Mouse (Mus musculus) adrenal gland, adult (tissue): Measurements from ENCODE around the gene Acvr1c.

Experiments used
- DNase-seq, 2 experiments: peaks; one replicate each; pipeline ENCODE4 v3.0.0; 2022 to 2023; ENCODE audit warnings: low spot score in 1 of 2; ENCODE audit not compliant: inconsistent age in 2 of 2

Gene Acvr1c

DNA sequence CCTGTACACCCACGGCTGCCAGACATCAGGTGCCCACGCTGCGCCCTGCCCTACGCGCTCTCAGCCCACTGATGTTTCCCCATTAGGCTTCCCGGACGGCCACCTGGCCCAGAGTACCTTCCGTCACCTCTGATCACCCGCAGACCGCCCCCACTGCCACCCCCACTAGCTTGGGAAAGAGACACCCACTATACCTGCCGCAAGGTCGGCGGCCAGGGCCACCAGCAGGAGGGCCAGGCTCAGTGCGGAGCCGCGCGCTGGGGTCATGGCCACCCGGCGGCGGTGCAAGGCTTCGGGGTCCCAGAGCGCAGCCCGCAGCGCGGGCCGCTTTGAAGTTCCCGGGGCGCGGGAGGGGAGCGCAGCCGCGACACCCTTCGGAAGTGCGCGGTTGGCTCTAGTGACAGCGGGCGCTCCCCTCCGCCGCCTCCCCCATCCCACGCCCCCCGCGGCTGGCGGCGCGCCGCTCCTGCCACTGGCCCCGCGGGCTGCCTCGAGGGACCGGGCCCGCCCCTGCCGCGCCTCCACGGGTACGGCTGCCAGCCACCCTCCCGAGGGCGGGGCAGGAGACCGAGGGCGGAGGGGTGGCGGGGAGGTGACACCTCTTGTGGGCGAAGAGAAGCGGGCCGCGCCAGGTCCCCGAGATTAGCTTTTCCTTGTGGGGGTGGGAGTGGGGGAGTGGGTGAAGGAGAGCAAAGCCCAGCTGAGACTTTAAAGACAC is at the start of gene Acvr1c:
Gene Acvr1c, minus strand, starts transcription at position 482 of the 718 bp plus-strand sequence.
- DNase-seq, result peak; percentile 78 to 92

DNA sequence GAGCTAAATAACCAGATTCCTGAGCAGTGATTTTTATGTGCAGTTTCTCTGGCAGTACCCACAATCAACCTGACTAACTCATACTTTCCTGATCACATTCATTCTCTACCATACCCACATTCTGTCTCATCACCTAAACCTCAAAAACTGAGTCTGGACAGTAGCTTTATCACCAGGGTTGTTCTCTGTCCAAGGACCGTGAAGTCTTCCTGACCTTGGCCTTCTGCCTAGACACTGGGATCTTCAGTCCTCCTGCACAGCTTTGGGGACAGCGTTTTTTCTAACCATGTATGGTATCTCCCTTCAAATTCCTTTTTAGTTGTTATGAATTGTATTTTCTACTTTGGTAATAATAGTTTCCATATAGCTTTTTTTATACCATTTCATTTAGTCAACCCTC is 45.8 kb upstream of the Acvr1c start:
- DNase-seq, result peak; percentile 68 to 75

DNA sequence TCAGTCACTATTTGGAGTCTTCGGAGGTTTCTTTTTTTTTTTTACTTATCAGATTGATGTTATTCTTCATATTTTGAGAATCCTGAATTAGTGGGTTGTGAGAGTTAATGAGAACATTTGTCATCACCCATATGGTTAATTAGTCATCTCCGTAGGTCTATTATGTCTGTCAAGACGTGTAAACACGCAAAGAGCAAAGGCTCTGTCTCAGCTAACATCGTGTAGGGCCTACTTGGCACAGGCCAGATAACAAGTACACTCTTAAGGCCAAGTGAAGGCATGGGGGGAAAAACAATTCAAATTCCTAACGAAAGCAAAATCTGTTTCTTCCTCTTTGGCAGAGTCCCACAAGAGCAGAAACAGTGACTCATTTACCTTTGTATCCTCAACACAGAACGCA is 30.9 kb upstream of the Acvr1c start:
- DNase-seq, result no peak

DNA sequence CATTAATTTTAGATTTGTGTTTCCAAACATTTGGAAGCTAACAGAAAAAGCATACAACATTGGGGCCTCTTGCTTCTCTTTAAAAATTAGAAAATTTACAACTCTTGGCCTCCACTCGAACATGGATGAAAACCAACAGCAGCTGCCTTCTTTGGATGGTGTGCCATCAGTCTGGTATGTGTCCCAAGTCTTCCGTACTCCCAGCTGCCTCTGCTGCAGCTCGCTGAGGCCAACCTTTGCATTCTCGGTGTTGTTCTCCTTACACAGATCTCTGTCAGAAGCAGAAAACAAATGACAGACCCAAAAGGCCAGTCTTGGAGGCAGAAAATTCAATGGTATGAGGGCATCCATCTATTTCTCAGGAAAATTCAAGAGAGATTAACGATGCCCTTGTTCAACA is 22.3 kb upstream of the Acvr1c start:
- DNase-seq, result no peak

DNA sequence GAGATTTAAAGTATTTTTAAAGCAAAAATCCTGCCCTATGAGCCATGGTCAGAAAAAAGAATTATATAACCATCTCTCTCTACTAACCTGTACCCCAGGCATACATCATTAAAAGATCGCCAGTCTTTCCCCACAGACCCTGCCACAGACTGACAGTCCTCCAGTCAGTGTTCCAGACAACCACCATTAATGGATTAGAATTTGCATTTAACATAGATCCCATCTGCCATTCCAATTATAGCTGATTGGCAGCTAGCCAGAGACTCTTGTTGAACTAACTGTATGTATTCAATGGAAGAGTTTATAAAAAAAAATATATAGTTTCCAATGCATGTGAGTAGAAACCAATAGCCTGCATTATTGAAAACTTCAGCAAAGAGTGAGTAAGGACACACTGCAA is 21.8 kb upstream of the Acvr1c start:
- no peak for DNase-seq

DNA sequence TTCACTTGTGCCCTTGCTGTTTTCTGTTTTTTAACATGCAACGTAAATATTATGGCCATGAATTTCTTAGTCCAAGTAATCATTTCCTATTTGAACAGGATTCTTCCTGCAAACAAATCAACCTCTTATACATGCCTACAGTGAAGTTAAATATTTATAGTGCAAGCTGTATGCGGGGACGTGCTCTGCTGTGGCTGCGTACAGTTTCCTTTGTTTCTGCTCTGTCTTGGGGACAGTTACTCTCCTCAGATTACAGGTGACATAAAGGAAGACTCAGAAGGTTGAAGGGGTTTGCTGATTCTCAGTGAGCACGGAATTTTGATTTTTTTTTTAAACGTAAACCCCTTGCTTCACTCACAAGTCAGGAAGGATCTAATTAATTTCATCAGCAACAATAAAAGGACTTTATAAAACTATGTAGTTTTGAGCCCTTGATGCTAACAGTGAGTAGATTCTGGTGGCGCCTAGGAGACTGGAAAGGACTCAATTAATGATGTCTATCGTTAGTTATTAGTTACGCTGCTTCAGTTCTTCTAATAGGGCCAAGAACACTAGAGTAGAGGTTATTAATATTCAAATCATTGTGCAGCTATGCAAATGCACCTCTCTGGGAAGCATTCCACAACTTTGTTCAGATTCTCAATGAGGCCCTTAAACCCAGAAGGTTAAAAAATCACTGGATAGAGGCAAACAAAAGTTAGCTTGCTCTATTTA is 19.9 kb upstream of the Acvr1c start:
- no peak for DNase-seq

DNA sequence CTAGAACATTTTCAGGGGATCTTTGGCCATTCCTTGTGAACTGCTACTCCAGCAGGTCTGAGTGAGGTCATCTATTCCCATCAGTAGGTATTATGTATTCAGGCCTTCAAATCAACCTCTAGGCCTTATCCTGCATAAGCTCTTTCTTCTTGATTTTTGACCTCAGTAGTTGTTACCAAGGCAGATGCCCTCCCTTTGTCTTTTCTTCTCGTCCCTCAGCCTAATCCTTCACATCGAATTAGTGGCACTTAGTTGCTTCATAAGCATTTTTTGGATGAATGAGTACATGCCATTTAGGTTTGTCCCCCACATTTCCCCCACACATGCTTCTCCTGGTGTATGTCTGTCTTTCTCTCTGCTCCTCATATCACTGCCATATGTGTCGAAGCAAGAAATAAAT is 8.5 kb upstream of the Acvr1c start:
- DNase-seq, result no peak

DNA sequence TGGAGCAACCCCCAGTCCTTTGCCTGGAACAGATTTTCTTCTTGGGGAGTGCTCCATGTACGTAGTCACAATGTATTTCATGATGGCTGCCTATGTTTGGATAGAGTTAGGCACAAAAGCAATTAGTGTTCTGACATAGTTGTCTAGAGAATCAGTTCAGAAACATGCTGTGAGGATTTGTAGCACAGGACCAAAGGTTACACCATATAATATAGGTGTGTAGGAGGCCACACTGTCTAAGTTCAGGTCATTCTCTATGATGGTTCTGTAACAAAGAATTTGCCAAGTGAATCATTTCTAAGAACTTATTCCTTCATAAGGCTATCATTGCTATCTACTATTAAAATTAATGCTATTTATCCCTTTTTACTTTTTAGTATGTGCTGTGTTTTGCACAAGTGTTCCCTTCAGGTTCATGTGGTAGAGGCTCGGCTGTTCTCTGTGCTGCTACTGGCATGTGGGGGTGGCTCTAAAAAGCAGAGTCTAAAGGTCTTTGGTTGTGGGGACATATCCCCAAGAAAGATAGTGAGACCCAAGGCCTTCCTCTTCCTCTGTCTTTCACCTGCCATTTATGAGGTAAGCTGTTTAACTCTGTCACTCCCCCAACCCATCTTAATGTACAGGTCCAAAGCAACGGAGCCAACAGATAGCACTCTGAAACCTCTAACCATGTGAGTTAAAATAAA is 3.8 kb upstream of the Acvr1c start:
- no peak for DNase-seq

DNA sequence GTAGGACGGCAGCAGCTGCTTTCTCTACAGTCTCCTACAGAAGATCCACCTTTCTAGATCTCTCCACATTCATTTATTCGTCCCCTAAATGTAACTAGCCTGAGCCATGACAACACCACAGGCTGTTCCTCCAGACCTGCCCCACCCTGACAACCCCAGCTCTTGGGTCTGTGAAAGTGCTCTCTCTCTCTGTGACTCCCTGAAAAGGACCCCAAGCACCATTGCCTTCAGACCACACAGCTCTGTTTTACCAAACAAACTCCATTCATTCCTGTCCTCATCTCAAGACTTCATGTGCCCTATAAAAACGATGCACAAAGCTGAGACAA is 401 bp upstream of the Acvr1c start:
- no peak for DNase-seq

DNA sequence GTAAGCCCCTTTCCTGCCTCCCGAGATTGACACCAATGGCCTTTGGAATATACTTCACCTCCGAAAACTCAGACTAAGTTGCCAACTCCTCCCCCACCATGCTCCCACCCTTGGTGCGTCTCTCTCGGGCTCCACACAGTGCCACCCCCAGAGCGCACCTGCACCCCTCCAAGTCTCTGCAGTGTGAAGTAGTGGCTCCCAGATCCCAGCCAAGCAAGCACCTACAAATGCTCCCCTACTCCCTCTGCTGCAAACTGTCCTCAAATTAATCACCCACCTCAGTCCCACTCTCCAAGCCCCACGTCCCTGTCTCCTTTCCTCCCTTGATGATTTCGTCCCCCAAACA is 654 bp downstream of the Acvr1c start:
- peak; percentile 16 to 70 for DNase-seq

DNA sequence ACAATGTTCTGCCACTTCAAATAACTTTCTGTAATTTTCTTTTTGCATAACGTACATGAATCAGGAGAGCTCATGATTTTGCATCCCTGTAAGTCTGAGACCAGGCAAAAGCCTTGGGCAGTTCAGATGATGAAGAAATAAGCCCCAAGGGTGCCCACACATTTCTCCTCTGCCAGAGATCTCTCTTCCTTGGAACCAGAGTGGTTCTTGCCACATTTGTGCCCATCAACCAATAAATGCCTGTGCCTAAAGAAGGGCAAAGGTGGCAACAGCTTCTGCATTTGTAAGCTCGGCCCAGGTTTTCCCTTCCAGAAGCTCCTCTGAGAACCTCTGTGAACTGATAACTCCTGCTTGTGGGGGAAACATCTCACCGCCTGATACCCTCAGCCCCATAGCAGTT is 3.3 kb downstream of the Acvr1c start:
- peak in 1 of 2 experiments; percentile 54 for DNase-seq

DNA sequence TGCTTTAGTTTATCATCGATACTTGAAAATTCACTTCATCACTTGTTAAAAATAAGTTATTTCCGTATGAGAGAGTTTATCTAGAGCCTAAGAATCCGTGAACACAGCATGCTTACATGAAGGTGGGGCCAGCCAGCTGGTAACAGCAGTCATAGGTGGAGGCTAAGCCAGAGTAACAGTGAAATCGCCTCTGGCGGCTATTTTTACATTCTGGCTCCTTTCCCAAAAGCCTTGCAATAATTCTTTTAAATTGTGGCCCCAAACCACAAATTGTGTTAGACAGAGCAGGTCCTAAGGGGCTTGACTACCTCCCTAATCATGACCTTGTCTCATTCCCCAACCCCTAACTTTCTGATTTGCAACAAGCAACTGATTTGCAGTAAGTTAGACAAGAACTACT is 4.8 kb downstream of the Acvr1c start:
- DNase-seq, result peak in 1 of 2 experiments; percentile 67

DNA sequence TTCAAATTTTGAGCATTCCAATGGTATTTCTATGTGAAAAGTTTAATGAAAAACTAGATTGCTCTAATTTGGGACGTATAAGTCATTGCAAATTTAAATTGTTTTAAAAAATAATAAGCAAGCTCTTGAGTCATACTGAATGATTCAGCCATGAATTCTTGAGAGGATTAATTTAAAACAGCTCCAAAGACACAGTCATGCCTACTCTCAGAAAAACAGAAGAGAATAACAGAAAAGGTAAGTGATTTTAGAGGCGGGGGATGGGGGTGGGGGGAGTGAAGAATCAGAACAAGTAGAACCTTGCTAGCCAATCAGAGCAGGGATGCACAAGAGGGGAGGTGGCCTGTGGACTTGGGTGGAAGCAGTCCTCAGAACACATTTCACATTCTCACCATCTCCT is 7.0 kb downstream of the Acvr1c start:
- no peak for DNase-seq

DNA sequence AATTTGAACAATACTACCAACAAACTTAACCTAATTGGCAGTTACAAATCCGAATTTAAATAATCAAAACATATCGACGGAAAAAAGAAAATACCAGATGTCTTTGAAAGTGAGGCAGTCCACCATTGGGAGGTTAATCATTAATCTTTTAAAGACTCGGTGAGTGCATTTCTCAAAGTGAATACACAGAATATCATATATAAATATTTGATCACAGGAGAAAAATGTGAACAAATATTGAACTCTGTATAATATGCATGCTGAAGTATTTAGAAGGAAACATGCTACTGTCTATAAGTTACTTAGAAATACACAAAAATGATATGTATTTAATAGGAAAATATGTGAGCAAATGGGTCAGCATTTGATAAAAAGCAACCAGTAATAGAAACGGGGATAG is 21.0 kb downstream of the Acvr1c start:
- no peak for DNase-seq

DNA sequence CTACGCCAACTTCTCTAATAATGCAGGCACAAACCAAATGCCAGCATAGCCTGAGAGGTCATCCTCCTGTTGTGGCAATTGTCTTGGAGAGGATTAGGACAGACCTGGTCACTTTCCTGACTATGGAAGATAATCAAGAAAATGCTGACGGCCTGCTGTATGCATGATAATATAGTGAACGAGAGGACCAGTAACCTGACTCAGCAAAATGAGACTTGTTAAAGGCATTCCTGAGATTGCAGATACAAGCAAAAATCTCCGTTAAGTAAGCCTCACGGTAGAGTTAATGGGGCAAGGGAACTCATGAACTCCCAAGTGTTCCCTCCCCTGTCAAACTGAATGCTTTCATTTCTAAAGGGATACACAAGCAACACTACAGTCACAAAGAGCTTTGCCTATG is 28.1 kb downstream of the Acvr1c start:
- DNase-seq, result no peak

DNA sequence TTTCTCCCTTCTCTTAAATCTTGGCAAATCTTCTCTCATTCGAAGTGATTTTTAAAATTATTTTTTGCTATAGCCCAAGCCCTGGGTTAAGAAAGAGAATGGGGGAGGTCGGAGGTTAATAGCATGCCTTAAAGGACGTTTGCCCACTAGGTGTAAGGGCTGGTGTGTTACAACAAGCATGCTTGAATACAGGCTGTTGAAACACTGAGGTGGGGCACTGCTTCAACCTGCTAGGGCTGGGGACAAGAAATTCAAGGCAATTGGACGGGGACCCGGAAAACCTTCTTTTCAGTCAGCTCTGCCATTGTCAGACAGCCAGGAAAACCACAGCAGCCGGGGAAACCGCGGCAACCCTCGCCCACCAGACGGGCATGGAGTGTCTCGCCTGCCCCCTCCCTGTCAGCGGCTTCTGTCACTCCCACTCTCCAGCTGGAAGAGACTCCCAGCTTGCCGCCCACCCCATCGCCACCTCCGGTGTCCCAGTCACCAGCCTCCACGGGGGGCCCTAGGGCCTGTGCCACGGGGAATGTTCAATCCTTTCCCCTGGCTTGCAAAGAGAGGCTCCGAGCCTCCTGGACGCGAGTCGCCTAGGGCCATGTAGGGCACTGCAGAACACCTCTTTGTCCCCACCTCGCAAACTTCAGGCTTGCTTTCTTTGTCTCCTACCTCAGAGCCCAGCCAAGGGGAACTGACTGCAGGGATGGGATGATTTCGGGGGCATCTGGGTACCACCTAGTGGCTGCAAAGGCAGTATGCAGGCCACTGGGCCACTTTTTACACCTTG is 33.4 kb downstream of the Acvr1c start:
- peak; percentile 50 to 72 for DNase-seq

DNA sequence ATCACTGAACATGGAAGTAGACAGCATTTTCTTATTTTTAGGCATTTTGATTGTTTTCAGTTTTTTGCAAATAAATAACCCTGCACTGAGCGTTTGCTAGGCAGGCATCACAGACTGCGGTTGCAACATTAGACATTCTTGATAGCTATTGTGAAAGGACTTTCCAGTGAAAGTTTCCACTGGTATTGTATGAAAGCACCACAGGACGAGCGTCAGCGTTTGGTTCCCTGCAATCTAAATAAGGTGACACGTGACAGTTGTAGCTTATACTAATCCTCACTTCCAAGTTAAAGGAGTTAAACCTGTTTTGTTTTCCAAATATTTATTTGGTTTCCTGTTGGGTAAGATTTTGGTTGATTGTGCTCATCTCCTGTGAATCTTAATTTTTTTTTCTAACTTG is 34.4 kb downstream of the Acvr1c start:
- DNase-seq, result no peak

DNA sequence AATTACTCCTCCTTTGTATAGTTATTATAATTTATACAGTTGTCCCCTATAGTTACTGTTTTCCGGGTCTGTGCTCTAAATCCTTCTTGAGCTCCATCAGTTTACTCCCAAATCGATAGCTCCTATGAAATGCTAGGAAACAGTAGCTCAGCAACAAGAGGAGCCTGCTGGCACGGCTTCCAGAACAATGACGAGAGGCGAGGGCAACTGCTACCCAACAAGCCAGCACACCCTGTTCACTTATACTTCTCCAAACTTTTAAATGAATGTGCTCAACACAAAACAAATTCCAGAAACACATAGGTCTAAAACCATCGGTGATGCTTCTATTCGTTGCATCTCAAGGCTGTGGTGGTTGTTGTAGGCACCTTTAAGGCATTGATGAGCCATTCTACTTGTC is 41.5 kb downstream of the Acvr1c start:
- DNase-seq, result no peak

DNA sequence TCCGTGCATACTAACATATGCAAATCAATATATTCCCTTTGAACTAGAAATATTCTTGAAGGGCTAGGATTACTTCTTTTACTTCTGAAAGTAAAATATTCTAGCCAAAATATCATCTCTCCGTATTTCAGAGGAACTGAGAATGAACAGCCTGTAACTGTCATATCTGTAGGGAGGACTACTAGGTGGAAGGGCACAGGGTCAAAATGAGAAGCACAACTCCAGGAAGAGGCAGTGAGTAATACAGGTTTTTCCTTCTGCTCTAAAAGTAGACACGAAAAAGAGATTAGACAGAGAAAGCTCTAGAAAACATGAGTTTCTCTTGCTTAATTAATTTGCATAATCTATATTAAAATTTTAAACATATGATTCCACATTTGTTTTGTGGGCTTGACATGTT is 48.0 kb downstream of the Acvr1c start:
- no peak for DNase-seq

DNA sequence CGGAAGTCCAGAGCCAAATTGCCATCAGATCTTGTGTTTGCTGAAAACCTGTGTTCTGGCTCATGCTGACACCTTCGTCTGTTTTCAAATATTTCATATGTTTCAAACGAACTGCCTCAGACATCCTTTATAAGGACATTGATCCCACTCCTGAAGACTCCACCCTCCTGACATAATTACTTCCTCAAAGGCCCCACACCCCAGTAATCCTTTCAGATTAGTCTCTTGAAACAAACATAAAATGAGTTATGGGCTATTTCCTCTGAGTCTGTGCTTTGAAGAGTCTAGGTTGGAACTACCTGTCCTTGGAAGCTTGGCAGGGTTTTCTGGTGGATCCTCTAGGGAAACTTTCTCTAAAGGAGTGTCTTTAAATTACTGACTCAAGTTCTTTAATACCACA is 53.2 kb downstream of the Acvr1c start:
- DNase-seq, result peak; percentile 14 to 59

DNA sequence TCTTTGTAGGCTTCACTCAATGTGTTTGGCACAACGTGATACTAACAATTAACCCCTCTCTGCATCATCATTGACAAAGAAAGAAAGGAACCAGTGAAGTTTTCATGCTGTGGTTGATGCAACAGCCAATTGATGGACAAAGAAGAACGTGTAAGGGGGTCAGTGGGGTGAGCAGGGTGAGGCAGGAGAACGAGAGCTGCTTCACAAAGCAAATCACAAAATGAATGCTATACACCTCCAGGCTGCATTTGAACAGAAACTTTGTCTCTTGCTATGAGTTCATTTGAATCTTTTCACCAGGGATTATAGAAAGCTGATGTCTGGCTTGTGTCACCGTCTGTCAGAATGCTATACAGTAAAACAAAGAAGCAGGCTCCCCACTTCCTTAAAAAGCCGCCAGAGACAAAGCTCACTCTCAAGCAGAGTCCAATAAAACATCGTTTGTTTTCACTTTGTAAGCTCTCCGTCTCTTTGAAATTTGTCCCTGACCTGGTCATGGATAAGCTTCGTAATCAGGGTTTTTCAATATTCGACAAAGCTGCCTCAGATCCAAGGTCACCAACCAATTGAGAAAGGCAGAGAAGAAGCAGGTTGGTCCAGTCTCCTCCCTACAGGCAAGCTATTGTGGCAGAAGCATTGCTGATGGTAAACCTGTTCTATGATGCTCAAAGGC is 67.8 kb downstream of the Acvr1c start:
- peak; percentile 22 to 80 for DNase-seq
